Mouse (Mus musculus) right cerebral cortex, postnatal 25 days (tissue): ENCODE results near the gene Prpmp5.
"Not testable (repeated sequence)": the region's sequence is repeated elsewhere in the genome, so short reads cannot be mapped to it uniquely, and the experiment has no call there.

Experiments
- DNase-seq: peaks from one replicate; pipeline ENCODE4 v3.0.0; 2022

Gene Prpmp5

DNA sequence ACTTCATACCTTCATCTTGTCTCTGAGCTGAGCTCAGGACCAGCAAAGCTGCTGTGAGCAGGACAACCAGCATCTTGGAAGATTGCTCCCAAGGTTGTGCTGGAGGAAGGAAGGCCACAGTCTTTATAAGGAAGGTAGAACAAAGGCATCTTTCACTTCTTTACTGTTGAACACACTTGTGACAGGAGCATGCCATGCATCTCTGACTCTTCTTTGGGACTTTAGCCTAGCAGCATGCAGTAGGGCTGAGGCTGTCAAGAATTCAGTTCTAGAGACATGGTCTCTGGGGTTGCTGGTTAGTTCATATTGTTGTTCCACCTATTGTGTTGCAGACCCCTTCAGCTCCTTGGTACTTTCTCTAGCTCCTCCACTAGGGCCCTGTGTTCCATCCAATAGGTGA lies at the start of gene Prpmp5:
TSS of gene Prpmp5 (minus strand) at position 101 of the 400 bp plus-strand sequence.
- not testable (repeated sequence) for DNase-seq

DNA sequence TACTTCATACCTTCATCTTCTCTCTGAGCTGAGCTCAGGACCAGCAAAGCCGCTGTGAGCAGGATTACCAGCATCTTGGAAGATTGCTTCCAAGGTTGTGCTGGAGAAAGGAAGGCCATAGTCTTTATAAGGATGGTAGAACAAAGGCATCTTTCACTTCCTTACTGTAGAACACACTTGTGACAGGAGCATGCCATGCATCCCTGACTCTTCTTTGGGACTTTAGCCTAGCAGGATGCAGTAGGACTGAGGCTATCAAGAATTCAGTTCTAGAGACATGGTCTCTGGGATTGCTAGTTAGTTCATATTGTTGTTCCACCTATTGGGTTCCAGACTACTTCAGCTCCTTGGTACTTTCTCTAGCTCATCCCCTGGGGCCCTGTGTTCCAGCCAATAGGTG lies 49.5 kb upstream of the Prpmp5 start, which contains the start of gene Gm8882:
TSS of gene Gm8882 (minus strand) at position 101 of the 400 bp plus-strand sequence.
- not testable (repeated sequence) for DNase-seq
